Mouse (Mus musculus): Measurements from ENCODE around the gene Ube2e3. TPM values are rescaled to one million over a fixed set of nuclear protein-coding genes. Genes with fewer than 3 reads are reported as not detected.

The Ube2e3 gene
- 78.4 and 88.6 TPM in 2 replicates for polyA plus RNA-seq (2021; fragmentation: Nextera tagmentation)
- long read RNA-seq, experiment 1, transcript Ube2e3-202 (6 exons, 1,235 nt), result minor isoform, 5 of 227 reads
- long read RNA-seq, experiment 1, transcript Ube2e3-201 (6 exons, 2,249 nt), result major isoform, 182 of 227 reads
- long read RNA-seq, experiment 1, partial matches to known transcripts, result 8 of 227 reads
- long read RNA-seq, experiment 1, other reads (novel, unspliced or antisense), result 31 of 227 reads
- long read RNA-seq, experiment 2, transcript Ube2e3-202 (6 exons, 1,235 nt), result minor isoform, 12 of 103 reads
- long read RNA-seq, experiment 2, transcript Ube2e3-201 (6 exons, 2,249 nt), result major isoform, 52 of 103 reads
- long read RNA-seq, experiment 2, partial matches to known transcripts, result 22 of 103 reads
- long read RNA-seq, experiment 2, other reads (novel, unspliced or antisense), result 14 of 103 reads

DNA sequence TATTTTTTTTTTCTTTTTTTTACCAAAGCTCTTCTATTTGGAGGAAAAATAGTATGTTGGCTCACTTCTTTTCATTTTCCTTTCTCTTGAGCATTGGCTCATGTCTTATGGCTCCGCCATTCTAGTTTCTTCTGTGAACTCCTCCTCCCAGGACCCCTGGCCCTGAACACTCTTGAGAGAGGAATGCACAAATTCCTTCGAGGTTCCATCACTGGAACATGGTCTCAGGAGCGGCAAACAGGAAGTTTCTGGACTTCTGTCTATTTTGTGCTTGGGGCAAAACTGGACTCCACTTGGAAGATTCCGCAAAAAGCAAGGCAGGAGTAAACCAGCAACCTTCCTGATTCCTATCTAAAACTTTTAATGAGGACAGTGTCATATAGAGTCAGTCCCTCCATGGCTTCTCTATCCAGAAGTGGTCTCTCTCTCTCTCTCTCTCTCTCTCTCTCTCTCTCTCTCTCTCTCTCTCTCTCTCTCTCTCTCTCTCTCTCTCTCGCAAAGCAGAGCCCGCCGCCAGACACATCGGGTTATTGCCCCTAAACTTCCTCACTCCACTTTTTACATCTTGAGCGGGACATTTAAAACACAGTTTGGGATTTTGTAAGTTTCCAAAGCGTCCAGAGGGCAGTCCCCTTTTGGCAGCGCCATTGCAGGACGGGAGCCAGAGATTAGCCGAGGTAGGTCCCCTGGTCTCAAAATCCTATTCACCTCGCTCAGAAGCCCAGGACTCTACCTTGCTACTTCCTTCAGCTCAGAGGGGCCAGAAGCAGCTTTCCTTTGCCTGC, at the start of gene Ube2e3:
Ube2e3 (plus strand) TSS at position 399 of the 785 bp plus-strand sequence.

Measured in left cerebral cortex, adult 6 months (tissue).